Mouse (Mus musculus) kidney, adult 2 months (tissue): ENCODE measurements around the gene Nrp1. TPM values are rescaled to one million over a fixed set of nuclear protein-coding genes. Genes with fewer than 3 reads are reported as not detected.

Experiments
- DNase-seq: peaks from one replicate; pipeline ENCODE4 v3.0.0; 2021
- H3K27ac ChIP-seq: fragments of 200-500 bp; 2 replicates; pipeline ENCODE4 v1.5.1; 2012; ENCODE audit warnings: low read depth, low read length, control low read depth, inconsistent platforms; ENCODE audit not compliant: insufficient read depth
- H3K27me3 ChIP-seq: fragments of 200-500 bp; replicated peaks from 2 replicates; pipeline ENCODE4 v1.6.1; 2012; ENCODE audit warnings: mild to moderate bottlenecking, moderate library complexity, low read length, inconsistent platforms; ENCODE audit not compliant: control insufficient read depth, insufficient read depth
- H3K36me3 ChIP-seq: fragments of 200-500 bp; 2 replicates; pipeline ENCODE4 v1.6.1; 2012; ENCODE audit warnings: mild to moderate bottlenecking, moderate library complexity, low read length, inconsistent platforms; ENCODE audit not compliant: control insufficient read depth, insufficient read depth
- H3K4me1 ChIP-seq: fragments of 200-500 bp; 2 replicates; pipeline ENCODE4 v1.6.1; 2011; ENCODE audit warnings: low read length; ENCODE audit not compliant: control insufficient read depth, insufficient read depth
- H3K4me3 ChIP-seq: fragments of 200-500 bp; 2 replicates; pipeline ENCODE4 v1.5.1; 2011; ENCODE audit warnings: mild to moderate bottlenecking, low read depth, low read length, control low read depth; ENCODE audit not compliant: insufficient read depth
- CTCF ChIP-seq: fragments of 200-500 bp; conservative IDR thresholded peaks from 2 replicates; pipeline ENCODE4 v1.5.1; 2011; ENCODE audit warnings: low read depth, mild to moderate bottlenecking, control low read depth, low read length, moderate library complexity, mixed read lengths; ENCODE audit not compliant: insufficient read depth, insufficient read length
- POLR2A ChIP-seq: fragments of 200-500 bp; IDR thresholded peaks from one replicate; pipeline ENCODE4 v1.6.1; 2011; ENCODE audit warnings: low read depth, low read length, control low read depth
- WGBS: fragments of 180-500 bp; shearing (Covaris S2); methylation state at CpG from one replicate; pipeline ENCODE4 v1.1.7; 2018; 5-methylcytosine and 5-hydroxymethylcytosine counted together
- polyA plus RNA-seq: library from polyadenylated mRNA; depleted of rRNA; stranded (reverse); fragments of >200 nt; gene quantifications from 2 replicates; pipeline ENCODE4 v1.2.3, GENCODE M21; 2012

Gene Nrp1
- polyA plus RNA-seq, 1 experiment, result 54.3 TPM

DNA sequence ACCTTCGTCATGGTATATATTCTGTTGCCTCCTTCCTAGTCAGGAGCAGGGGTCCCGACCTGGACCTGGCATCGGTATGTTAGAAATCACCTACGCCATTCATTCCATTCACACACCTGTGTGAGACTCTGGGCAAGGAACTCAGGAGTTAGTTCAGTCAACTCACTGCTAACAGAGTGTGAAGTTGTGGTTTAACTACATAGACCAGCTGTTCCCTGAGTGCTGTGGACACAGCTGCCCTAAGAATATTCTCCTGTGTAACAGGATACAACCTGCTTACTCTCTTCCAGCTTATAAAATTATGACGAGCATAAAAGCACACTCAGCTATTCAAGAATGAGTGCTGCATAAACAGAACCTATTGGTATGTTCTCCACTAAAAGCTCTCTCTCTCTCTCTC is 41.9 kb downstream of the Nrp1 start:
- no peaks in the 10 kb centered on the region for H3K36me3 ChIP-seq
- H3K27ac ChIP-seq, result no peak overlapping the region
- WGBS, result 59% methylated on average over 5 of the region's 5 CpGs
- peaks cover 10% of the 10 kb centered on the region; the same call in 1 of the 2 replicates for H3K4me1 ChIP-seq
- H3K4me3 ChIP-seq, result no peak overlapping the region
- DNase-seq, result no peak
- no peaks in the 10 kb centered on the region for H3K27me3 ChIP-seq
- no peak for TF ChIP-seq CTCF
- TF ChIP-seq POLR2A, result no peak

DNA sequence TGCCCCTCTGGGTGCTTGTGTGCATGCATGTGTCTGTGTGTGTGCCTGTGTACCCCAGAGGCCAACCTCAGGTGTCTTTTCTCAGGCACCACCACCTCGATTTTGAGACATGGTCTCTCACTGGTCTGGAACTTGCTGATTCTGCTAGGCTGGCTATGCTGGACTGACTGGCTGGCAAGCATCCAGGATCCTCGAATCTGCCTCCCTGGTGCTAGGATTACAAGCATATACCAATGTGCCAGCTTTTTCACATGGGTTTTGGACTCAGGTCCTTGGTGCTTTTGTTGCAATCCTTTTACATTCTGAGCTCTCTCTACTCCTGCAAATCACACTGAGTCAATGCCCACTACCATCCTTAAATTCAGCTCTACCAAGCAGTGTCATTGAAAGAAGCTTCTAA is 46.5 kb downstream of the Nrp1 start:
- no peaks in the 10 kb centered on the region for H3K27me3 ChIP-seq
- H3K27ac ChIP-seq, result no peak overlapping the region
- TF ChIP-seq CTCF (no peak), POLR2A (no peak)
- no peaks in the 10 kb centered on the region for H3K36me3 ChIP-seq
- DNase-seq, result peak; percentile 66
- H3K4me3 ChIP-seq, result no peak overlapping the region
- peaks cover 5% of the 10 kb centered on the region; the same call in 1 of the 2 replicates for H3K4me1 ChIP-seq
- 29% methylated on average over 2 of the region's 2 CpGs for WGBS

DNA sequence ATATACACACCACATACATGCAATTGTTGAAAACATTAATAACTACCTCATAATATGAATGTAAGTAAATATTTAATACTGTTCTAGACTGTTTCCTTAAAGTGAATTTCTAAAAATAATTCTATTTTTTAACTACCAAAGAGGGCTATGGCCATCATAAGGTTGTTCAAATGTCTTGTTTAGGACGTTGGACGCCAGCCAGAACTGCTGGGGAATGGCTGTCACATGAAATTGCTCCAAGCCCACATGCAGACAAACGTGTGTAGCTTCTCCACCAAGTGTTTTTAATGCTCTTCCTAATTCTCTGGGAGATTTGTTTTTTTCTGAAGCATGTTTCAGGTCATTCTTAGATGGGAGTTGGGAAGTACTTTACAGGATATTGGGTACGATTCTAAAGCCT is 55.0 kb downstream of the Nrp1 start:
- DNase-seq, result peak; percentile 19
- WGBS, result 56% methylated on average over 4 of the region's 4 CpGs
- TF ChIP-seq CTCF (no peak), POLR2A (no peak)
- peaks cover 10% of the 10 kb centered on the region for H3K4me1 ChIP-seq
- no peak overlapping the region for H3K27ac ChIP-seq
- no peak overlapping the region for H3K4me3 ChIP-seq
- H3K36me3 ChIP-seq, result no peaks in the 10 kb centered on the region
- no peaks in the 10 kb centered on the region for H3K27me3 ChIP-seq

DNA sequence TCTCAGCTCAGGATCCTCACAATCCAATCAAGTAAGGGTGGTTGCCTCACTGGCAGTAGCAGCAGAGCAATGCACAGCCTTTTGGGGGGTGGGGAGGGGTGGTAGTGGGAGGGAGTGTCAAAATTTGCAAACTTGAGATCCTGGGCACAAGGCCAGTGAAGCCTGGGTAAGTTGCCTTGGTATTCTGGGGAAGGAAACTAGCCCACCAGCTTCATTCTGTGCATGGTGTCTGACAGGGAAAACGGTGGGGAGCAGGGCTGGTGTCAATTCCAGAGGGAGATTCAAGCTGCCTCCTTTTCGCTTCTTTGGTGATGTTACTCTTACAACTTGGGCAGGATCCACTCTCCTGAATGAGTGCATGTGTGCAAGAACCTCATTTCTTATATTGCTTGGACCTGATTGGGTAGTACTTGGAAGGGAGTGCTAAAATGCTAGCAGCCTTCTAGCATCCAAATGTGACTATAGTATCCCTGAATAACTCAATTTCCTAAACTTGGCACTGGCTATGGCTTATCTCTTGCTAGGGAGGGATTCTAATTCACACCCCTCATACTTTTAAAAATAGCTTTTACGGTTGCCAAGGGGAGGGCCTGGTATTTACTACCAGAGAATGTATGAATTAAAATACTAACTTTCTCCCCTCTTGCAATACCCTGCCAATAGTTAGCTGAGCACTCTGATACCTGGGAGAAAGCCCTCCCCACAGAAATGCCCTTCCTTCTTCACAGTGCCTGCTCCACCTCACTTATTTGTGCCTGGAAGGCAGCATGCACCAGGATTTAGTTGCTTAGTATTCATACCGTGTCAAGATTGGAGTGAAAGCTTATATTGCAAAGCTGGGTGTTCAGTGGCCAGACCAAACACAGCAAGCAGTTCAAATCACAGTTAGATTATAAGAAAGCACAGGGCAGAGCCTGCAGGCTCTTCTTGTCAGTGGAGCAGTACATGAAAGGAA is 57.6 kb downstream of the Nrp1 start:
- WGBS, result 34% methylated on average over 4 of the region's 4 CpGs
- Histone ChIP-seq H3K27me3 (no peaks in the 10 kb centered on the region), H3K4me1 (peaks cover 4% of the 10 kb centered on the region; the same call in 1 of the 2 replicates), H3K36me3 (peaks cover 2% of the 10 kb centered on the region), H3K4me3 (no peak overlapping the region), H3K27ac (no peak overlapping the region)
- DNase-seq, result peak; percentile 9
- no peak for TF ChIP-seq POLR2A
- TF ChIP-seq CTCF, result no peak

DNA sequence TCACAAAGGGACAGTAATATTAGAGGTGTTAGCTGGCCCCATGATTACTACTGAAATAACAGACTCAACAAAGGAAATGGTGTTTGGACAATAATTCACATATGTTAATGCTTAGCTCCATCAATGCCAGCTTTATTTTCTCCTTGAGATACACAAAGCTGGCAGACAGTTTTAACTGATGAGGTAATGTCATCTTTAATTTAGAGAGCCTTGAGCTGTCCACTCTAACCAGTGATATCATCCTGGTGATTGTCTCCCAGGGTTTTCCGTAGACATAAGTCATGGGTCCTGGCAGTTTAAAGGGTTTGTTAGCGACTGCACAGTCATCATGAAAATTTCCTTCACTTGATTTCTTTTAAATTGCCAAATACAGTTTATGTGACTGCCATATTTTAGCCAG is 58.5 kb downstream of the Nrp1 start:
- no peak overlapping the region for H3K27ac ChIP-seq
- DNase-seq, result no peak
- no peak for TF ChIP-seq POLR2A
- no peak for TF ChIP-seq CTCF
- H3K4me1 ChIP-seq, result peaks cover 4% of the 10 kb centered on the region; the same call in 1 of the 2 replicates
- H3K27me3 ChIP-seq, result no peaks in the 10 kb centered on the region
- no peak overlapping the region for H3K4me3 ChIP-seq
- 65% methylated on average over 2 of the region's 2 CpGs for WGBS
- peaks cover 2% of the 10 kb centered on the region for H3K36me3 ChIP-seq

DNA sequence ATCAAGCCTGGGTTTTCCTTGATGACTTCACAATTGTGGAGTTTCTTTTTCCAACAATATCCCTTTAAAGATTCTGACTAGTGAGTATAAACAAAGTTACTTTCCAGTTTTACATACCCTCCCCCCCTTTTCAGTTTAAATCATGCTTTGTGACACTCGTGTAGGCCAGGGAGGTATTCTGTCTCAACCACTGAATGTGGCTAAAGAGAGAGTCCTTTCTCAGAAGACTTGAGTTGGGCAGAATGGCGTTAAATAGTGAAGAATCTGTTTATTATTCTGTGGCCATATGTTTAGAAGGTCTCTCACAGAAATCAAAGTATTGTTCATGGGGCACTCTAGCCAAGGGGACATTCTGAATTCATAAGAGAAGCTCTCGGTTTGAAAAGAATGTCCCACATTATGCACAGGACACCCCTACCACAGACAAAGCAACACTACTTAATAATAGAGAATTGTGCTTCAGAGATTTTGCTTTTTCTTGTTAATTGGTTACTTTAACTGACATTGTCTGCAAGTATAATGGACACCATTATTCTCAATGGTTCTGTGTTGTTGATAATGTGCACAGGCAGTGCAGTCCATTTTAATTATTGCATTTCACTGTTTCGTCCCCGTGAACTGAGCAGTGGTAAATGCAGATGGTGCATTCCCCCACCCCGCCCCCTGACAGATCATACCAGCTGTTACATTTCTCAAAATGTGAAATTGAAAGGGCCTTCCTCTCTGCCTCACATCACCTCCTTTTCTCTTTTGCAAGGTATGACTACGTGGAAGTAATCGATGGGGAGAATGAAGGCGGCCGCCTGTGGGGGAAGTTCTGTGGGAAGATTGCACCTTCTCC is 59.8 kb downstream of the Nrp1 start:
- Histone ChIP-seq H3K27ac (no peak overlapping the region), H3K36me3 (peaks cover 2% of the 10 kb centered on the region), H3K27me3 (no peaks in the 10 kb centered on the region), H3K4me1 (peaks cover 6% of the 10 kb centered on the region; the same call in 1 of the 2 replicates), H3K4me3 (no peak overlapping the region)
- 86% methylated on average over 10 of the region's 10 CpGs for WGBS
- DNase-seq, result no peak
- TF ChIP-seq CTCF (no peak), POLR2A (no peak)
